Mouse (Mus musculus) 3T3-L1 (cell line): ENCODE measurements around the gene Npr2.
A peak's percentile ranks its signal among the peaks of the same experiment; 100 is the strongest.

ENCODE experiments used
- DNase-seq: peaks from one replicate; pipeline ENCODE4 v3.0.0-alpha.2; 2015; ENCODE audit warnings: low read depth, low spot score

Npr2 gene

DNA sequence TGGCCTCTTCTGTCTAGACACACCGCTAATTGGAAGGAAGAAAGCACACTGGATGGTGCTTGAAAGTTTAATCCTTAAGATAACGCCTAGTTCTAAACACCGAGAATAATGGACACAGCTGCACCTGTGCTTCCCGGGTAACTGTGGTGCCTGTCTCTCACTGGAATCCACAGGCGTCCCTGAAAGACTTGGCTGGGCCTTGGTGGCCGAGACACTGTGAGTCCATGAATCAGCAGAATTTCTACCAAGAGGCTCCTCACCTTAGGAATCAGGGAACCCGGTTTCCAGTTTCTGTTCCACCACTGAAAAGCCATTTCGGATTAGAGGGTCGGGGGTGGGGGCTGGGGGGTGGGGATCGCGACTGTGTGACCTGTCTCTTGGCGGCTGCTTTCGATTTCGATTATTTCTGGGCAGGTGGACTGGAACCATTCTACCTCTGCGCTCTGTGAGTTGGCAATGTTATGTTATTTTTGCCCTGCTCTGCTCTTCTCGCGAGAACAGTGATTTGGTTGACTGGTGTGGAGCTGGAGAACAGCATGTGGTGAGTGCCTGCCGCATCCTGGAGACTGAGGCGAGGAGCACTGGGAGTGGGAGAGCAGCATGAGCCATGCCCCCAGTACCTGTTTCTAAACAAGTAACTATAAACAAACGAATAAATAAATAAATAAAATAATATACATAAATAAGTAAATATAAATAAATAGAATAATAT lies 2.5 kb upstream of the Npr2 start:
- no peak for DNase-seq

DNA sequence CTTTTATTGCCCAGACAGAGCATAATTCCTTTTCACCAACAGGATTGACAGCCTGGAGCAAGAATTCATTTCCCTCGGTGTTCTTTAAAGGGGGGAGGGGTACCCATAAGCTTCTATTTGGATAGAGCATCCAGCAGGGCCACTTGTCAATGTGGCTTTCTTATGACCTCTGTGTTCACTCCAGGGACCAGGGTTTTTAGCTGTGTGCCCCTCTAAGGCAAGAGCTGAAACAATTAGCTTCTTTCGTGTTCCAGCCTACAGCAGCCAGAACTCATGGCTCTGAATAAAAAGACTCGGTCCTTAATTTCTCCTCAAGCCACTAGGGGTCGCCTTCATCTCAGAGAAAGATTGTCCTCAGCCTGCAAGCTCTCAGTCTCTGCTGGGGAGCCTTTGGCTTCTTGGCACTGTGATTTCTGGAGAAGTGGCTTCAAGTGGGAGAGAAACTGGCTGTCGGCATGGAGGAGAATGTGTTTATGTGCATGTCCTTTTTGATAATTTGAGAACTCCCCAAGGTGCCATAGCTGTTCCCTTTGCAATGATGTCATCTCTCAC lies 1.6 kb upstream of the Npr2 start:
- peak; percentile 93 for DNase-seq

GRCm38 (mm10) chr4:43630671-43631045 lies 1.1 kb upstream of the Npr2 start:
- peak; percentile 47 for DNase-seq

- DNase-seq = no peak
These were observed 503 bp downstream of the Npr2 start for GRCm38 (mm10) chr4:43631956-43632920.

DNA sequence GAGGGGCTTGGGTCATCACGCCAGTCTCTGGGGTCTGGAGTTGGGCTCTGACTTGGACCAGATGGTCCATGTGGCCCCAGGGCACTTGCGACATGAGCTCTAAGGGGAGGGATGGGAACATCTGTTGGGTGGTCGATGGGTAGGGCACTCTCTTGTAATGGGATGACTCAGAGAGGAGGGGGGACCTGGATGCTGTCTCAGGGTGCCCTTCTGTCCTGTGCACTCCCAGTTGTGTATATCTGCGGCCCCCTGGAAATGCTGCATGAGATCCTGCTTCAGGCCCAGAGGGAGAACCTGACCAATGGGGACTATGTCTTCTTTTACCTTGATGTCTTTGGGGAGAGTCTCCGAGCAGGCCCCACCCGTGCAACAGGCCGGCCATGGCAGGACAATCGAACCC lies 1.6 kb downstream of the Npr2 start:
- no peak for DNase-seq

- DNase-seq = no peak
These were observed 2.0 kb downstream of the Npr2 start for GRCm38 (mm10) chr4:43633736-43634135.

- DNase-seq = no peak
These were observed 3.1 kb downstream of the Npr2 start for GRCm38 (mm10) chr4:43634621-43635374.

- no peak for DNase-seq
These were observed 5.0 kb downstream of the Npr2 start for GRCm38 (mm10) chr4:43636751-43637150.

- DNase-seq = no peak
These were observed 8.3 kb downstream of the Npr2 start for GRCm38 (mm10) chr4:43640076-43640475.

DNA sequence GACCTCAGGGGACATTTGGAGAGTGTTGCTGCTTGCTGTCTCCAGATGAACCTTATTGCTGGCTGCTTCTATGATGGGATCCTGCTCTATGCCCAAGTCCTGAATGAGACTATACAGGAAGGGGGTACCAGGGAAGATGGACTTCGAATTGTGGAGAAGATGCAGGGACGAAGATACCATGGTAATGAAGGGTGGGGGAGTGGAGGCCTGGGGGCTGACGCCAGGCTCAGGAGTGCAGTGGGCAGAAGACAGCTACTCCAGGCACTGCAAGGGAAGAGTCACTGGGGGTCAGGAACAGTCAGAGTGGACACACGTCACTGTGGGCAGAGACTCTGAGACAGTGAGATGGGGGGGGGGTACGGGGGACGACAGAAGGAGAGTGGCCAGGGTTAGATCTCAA lies 8.8 kb downstream of the Npr2 start:
- DNase-seq = no peak

- DNase-seq = no peak
These were observed 18.0 kb downstream of the Npr2 start for GRCm38 (mm10) chr4:43649783-43650182.

GRCm38 (mm10) chr4:43652726-43653125 lies 21.0 kb downstream of the Npr2 start:
- DNase-seq = no peak

DNA sequence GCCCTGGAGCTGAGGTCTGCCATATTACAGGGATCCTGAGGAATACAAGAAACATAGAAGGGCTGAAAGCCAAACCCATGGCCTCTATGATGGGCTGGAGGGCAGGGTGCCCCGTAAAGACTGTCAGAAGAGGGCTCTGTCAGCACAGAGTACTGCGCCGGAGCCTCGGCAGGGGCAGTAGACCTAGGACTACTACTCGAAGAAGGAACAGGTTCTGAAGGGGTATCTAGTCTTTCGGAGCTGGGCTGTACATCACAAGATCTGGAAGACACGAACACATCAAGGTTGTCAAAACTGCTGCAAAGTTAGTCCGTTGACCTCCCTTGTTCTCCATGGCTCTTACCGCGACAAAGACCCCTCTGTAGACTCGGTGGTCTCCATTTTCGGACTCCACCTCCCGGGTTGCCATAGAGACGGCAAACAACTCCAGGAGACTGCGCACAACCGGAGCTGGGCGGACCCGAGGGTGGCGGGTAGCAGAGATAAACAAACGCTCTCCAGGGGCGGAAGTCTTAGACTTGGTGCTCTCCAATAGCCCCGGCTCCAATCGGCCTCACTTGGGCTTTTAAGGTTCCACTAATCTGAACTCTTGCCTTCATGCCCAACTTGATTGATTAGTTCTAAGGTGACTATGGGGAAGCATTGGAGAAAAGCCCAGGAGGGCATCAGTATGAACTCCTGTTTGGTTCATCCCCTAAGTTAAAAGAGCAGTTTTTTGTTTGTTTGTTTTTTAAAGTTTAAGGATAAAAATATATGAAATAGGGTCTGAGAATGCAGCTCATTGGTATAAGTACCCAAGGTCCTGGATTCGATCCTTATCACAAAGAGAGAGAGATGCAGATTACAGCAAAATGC lies 21.7 kb downstream of the Npr2 start, which contains the start of gene Spag8:
Gene Spag8 (minus strand): TSS at position 434 of the 855 bp plus-strand sequence.
- no peak for DNase-seq

- no peak for DNase-seq
These were observed 24.1 kb downstream of the Npr2 start for GRCm38 (mm10) chr4:43655656-43656338.

- peak; percentile 98 for DNase-seq
These were observed 24.8 kb downstream of the Npr2 start, which contains the start of gene Hint2 for GRCm38 (mm10) chr4:43656339-43657109. TSS of gene Hint2 (minus strand) at chr4:43656466.

GRCm38 (mm10) chr4:43657146-43657545 lies 25.4 kb downstream of the Npr2 start:
- DNase-seq = peak; percentile 56

GRCm38 (mm10) chr4:43666412-43666811 lies 34.7 kb downstream of the Npr2 start:
- DNase-seq = peak; percentile 46

GRCm38 (mm10) chr4:43668782-43669427 lies 37.2 kb downstream of the Npr2 start, which contains the start of the genes Tmem8b and Fam221b:
TSS of gene Tmem8b (plus strand) at chr4:43668971.
TSS of gene Fam221b (minus strand) at chr4:43669145.
- peak; percentile 80 for DNase-seq

GRCm38 (mm10) chr4:43669428-43669794 lies 37.7 kb downstream of the Npr2 start:
- peak; percentile 49 for DNase-seq
